Mouse (Mus musculus): Measurements from ENCODE around the gene Fcrl6.

The Fcrl6 gene

GRCm38 (mm10) chr1:172602326-172602725 is at the start of gene Fcrl6:
Fcrl6 (minus strand) TSS chr1:172602551.
- no peak for DNase-seq

DNA sequence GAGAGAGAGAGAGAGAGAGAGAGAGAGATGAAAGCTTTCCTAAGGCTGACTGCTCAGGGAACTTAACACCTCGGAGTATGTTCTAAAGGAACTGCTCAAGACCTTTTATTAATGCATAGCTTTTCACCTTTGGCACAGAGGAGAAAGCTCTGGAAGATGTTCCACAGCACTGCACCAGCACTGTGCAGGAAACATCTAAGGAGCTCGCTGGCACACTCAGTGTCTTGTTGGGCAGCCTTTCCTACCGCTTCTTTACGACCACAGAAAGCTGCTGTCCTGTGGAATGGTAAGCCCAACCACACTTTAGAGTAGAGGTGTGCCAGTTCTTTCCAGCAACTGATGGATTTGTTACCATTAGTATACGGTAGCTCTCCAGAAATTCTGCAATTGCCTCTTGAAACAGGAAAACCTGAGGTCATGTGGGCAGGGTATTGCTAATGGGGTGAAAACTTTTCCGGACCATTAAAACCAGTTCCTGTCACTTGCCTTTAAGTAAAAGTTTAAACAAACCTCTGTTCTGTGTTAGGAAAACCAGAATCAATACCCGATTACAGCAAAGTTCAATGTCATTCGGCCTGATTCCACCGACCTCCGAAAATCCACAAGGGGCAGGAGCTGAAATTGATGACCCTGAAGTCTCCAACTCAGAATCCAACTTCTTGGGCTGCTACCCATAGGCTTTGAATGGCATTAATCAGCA is 49.1 kb upstream of the Fcrl6 start:
- DNase-seq, result no peak

GRCm38 (mm10) chr1:172650519-172651287 is 48.4 kb upstream of the Fcrl6 start:
- DNase-seq, result peak; percentile 60

DNA sequence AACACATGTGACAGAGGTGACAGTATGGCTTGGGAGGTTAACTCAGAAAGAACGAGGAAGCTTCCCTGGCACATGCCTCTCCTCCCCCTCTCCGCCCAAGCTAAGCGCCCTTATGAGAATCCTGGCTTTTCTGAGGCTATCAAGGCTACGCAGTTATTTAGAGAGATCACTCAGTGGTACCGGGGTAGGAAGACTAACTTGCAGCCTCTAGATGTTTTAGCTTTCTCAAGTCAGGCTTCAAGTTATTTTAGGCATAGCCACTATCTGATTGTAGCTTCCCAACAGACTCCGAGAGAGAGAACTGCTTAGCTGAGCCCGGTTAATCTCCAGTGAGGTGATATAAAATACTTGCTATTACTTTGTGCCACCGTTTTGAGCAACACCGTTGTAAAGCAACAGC is 47.0 kb upstream of the Fcrl6 start:
- DNase-seq, result no peak

GRCm38 (mm10) chr1:172647236-172647635 is 44.9 kb upstream of the Fcrl6 start:
- no peak for DNase-seq

DNA sequence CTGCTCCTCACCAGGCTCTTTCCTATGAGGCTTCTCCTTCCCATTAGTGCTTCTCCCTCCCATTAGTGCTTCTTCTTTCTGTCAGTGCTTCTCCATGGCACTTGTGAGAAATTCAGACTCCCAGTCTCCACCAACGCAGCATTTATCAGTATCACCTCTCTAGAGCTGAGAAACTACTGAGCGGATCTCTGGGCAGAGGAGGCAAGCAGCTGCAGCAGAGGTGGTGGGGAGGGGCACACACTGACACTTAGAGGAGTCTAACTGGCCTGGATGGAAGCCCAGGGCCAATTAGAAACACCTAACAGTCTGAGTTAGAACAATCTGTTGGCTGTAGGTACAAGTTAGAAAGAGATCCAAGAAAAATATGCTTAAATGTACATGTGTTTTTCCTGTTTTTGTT is 36.4 kb upstream of the Fcrl6 start:
- DNase-seq, result peak; percentile 24

- no peak for DNase-seq
Measured at GRCm38 (mm10) chr1:172637801-172638200, 35.5 kb upstream of the Fcrl6 start.

GRCm38 (mm10) chr1:172636266-172636665 is 33.9 kb upstream of the Fcrl6 start:
- DNase-seq, result no peak

DNA sequence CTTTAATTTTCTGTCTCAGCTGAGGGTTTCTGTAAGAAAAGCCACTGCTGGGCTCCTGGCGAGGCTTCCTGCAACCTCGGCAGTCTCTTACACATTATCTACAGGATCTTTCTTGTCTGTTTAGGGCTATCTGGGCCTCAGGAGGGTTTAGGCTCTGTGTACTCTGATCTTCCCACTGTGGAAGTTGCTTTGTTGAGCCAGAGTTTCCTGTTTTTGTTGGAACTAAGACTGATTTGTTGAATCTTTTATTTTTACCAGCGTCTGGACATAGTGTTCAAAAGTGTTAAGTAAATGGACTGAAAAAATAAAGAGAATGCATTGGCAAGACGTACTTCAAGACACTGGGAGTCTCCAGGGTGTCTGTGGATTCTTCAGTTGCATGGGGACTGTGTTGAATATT is 32.9 kb upstream of the Fcrl6 start:
- DNase-seq, result no peak

DNA sequence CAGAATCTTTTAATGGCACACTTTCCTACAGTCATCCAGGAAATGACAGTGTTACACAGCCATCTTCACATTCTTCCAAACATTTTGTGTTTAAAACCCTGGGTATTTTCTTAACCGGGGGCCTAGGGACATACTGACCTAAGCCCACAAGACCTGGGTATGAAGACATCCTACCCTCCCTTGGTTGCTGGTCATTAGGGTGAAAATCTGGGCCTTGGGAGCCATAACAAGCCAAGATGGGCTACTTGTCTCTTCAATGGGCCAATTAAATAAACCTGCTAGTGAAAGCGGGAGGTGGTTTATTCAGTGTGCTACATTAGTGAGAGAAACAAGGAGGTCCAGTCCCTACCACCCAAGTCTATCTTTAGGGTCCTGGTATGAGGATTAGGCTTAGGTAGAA is 31.8 kb upstream of the Fcrl6 start:
- DNase-seq, result no peak

- peak; percentile 97 for DNase-seq
Measured at GRCm38 (mm10) chr1:172632451-172633326, 30.3 kb upstream of the Fcrl6 start, which contains the start of gene Dusp23. Dusp23 (minus strand) TSS chr1:172632962.

DNA sequence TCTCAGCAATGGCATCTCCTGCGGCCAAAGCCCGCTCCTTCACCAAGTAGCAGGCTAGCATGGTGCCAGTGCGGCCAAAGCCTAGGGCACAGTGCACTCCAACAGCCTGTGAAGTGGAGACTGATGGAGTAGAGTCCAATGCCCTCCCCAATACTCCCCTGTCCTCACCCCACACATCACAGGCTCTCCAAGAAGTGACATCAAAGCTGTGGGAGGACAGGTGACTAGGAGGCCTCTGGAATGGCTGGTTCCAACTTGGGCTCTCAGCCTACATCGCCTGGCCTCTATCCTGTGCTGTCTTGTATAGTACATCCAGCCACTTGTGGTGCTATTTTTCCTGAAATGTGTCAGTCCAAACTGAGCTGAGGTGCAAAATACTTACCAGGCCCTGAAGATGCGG is 29.4 kb upstream of the Fcrl6 start:
- no peak for DNase-seq

- no peak for DNase-seq
Measured at GRCm38 (mm10) chr1:172629831-172630230, 27.5 kb upstream of the Fcrl6 start.

- no peak for DNase-seq
Measured at GRCm38 (mm10) chr1:172626306-172626705, 24.0 kb upstream of the Fcrl6 start.

DNA sequence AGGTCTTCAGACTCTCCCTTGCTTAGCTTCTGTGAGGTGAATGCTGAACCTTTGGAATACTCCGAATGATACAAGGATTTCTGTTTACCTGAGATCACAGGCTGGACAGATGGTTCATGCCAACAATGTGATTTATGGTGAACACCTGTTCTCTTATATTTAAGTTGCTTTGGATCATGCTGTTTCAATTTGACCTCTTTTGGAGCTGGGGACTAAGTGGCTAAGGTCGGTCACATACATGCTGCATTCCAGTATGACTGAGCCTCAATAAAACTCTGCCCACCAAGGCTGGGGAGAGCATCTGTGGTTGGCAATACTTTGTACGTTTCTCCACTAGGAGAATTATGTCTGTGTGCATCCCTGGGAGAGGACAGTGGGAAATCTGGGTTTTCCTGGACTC is 21.7 kb upstream of the Fcrl6 start:
- no peak for DNase-seq

- DNase-seq, result no peak
Measured at GRCm38 (mm10) chr1:172623599-172623998, 21.2 kb upstream of the Fcrl6 start.

DNA sequence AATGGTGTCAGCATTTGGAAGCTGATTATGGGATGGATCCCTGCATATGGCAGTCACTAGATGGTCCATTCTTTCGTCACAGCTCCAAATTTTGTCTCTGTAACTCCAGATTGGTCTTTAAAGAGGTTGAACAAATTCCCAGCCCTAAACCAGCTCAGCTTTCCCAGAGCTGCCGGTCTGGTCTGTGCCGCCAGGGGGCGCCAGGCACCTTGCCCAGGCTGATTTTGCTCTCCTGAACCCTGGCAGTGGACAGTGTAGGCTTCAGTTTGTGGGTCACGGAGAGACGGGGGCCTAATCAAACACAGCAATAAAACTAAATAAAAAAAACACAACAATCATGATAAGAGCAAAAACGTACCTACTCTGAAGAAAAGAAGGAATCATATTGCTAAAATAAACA is 16.9 kb upstream of the Fcrl6 start:
- DNase-seq, result peak; percentile 85

- no peak for DNase-seq
Measured at GRCm38 (mm10) chr1:172618141-172618540, 15.8 kb upstream of the Fcrl6 start.

DNA sequence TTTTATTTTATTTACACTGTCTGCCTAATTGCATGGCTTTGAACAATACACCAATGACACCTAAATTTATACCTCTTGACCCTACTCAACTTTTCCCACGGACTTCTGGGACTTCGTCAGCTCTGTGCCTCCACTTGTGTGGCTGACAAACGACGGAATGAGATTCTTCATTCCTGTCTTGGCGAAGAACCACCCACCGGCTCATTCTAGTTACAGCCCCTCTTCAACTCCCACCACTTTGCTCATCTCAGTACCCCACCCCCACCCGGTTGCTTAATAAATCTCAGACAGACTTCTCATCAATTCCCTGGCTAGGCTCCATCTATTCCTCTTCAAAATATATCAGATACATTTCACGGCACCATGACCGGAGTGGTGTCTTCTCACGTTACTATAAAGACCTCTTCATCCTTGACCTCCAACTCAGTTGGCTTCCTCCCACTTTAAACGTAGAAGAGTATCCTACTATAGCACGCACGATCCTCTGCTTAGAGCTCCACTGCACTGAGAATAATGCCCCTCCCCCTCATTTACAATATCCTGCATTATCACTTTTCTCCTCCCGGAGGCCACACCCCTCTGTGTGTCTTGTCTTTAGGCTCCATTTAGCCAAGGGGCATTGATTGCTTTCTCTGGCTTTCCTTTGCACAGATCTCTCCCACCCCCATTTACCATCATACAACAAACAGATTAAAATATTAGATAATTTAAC is 15.2 kb upstream of the Fcrl6 start:
- DNase-seq, result no peak

DNA sequence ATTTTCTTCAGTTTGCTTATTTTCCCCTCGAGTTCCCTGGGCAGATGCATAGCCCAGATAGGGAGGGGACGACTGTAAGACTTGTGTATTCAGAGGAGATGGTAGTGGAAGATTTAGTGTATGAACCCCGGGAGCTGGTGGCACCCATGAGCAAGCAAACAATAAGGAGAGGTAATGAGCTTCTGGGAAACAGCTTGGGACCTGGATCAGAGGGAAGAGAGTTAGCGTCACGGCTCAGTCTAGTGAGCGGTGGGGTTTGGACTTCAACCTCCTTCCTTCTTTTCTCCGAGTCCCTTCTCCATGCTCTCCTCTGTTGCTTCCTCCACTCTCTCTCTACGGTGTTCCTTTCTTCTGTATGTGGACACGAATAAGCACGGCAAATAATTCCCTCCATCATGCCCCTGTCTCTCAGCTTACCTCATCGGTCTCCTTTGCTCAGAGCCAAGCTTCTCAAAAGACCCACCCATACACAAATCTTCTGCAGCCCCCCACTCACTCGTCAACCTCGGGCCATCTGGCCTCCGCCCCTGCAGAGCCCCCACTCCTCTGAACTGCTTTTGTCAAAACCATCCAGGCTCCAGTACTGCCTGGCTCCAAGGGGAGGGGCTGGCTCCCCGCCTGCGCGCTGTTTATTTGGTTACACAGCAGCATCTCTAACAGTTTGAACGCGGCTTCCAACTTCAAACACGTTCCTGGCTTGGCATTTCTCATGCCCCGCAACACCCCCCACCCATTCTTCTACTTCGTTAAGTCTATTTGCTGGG is 14.4 kb upstream of the Fcrl6 start:
- DNase-seq, result peak; percentile 17

DNA sequence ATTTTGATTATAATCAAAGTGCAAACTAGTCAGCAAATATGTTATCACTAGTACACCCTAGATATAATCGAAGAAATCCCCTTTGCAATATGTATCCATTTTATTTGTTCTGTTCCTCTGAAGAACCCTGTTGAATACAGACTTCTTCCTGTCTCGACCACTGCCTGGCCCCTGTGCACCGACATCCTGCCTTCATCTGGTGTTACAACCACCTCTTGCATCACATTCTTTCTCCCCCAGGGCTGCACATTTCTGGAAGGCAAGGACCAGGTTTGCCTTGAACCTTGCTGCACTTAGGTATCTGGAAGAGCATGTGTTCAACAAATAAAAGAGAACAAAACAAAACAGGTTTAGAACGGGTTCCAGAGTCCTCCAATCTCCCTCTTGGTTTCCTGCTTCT is 13.1 kb upstream of the Fcrl6 start:
- DNase-seq, result no peak

DNA sequence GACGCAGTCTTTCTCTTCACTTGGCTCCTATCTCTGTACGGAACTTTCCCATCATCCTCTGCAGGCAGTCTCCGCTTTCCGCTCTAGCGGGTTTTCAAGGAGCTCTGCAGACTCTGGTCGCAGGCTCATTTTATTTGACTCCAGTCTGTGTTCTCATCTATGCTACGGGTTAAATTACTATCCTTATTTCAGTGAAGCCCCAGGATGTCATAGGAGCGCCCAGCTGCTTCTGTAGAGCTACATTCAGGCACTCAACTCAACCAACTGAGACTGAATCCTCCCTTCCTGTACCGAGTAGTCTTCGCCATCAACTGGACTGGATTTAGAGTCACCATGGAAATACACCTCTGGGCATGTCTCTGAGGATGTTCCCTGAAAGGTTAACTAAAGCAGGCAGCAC is 12.3 kb upstream of the Fcrl6 start:
- no peak for DNase-seq

Data from lung, postnatal 14 days (tissue).